Mouse (Mus musculus) intestine, embryonic 16.5 days (tissue): ENCODE results near the gene Lrrc27. TPM values are rescaled to one million over a fixed set of nuclear protein-coding genes. Genes with fewer than 3 reads are reported as not detected.
A peak's percentile ranks its signal among the peaks of the same experiment; 100 is the strongest.

Source experiments
- ATAC-seq: fragments of 200-750 bp; cut with Nextera tagmentation; 2 replicates; pipeline ENCODE4 v1.8.0; 2017; ENCODE audit warnings: moderate TSS enrichment, moderate library complexity
- H3K27ac ChIP-seq: fragments of 300-500 bp; sonication (generic); 2 replicates; pipeline ENCODE4 v1.5.1; 2014; ENCODE audit warnings: mild to moderate bottlenecking, low read length
- H3K27me3 ChIP-seq: fragments of 300-500 bp; sonication (generic); replicated peaks from 2 replicates; pipeline ENCODE4 v1.6.1; 2014; ENCODE audit warnings: low read length, control low read depth, mixed read lengths; ENCODE audit not compliant: control insufficient read depth, insufficient read depth
- H3K36me3 ChIP-seq: fragments of 300-500 bp; sonication (generic); 2 replicates; pipeline ENCODE4 v1.6.1; 2014; ENCODE audit warnings: low read length, control low read depth; ENCODE audit not compliant: control insufficient read depth, insufficient read depth
- H3K4me1 ChIP-seq: fragments of 300-500 bp; sonication (generic); 2 replicates; pipeline ENCODE4 v1.6.1; 2014; ENCODE audit warnings: low read length, control low read depth, mixed read lengths; ENCODE audit not compliant: control insufficient read depth, insufficient read depth
- H3K4me2 ChIP-seq: fragments of 300-500 bp; sonication (generic); 2 replicates; pipeline ENCODE4 v1.6.1; 2014; ENCODE audit warnings: low read depth, low read length, control low read depth
- H3K4me3 ChIP-seq: fragments of 300-500 bp; sonication (generic); 2 replicates; pipeline ENCODE4 v1.5.1; 2014; ENCODE audit warnings: mild to moderate bottlenecking, low read length
- H3K9ac ChIP-seq: fragments of 300-500 bp; sonication (generic); 2 replicates; pipeline ENCODE4 v1.6.1; 2014; ENCODE audit warnings: low read depth, low read length
- H3K9me3 ChIP-seq: fragments of 300-500 bp; sonication (generic); 2 replicates; pipeline ENCODE4 v1.6.1; 2016; ENCODE audit warnings: low read length, control low read depth; ENCODE audit not compliant: control insufficient read depth
- WGBS: fragments of 180-500 bp; shearing (Covaris S2); extraction: QIAGEN DNeasy Blood & Tissue Kit; methylation state at CpG from one replicate; pipeline ENCODE4 v1.1.7; 2014; 5-methylcytosine and 5-hydroxymethylcytosine counted together
- polyA plus RNA-seq: library from polyadenylated mRNA; unstranded; fragments of >200 nt; fragmentation: Nextera tagmentation; extraction: Ambion mirVana; gene quantifications from 2 replicates; pipeline ENCODE4 v1.2.1, GENCODE M21; 2015

The Lrrc27 gene
- polyA plus RNA-seq, 1 experiment from 2014 or later, result 4.4 TPM

- Histone ChIP-seq H3K4me2 (no peak overlapping the region), H3K9me3 (no peaks in the 10 kb centered on the region), H3K4me3 (no peak overlapping the region), H3K4me1 (peaks cover 33% of the 10 kb centered on the region), H3K36me3 (peaks cover 4% of the 10 kb centered on the region), H3K9ac (peak overlapping the region; percentile 4; the same call in 1 of the 2 replicates), H3K27me3 (no peaks in the 10 kb centered on the region), H3K27ac (peak overlapping the region; percentile 94)
- ATAC-seq, result peak; percentile 68
- WGBS, result 14% methylated on average over 2 of the region's 2 CpGs
Measured at GRCm38 (mm10) chr7:139273397-139273719, 60.6 kb downstream of the Lrrc27 start.

- peaks cover 40% of the 10 kb centered on the region for H3K4me1 ChIP-seq
- H3K4me3 ChIP-seq, result no peak overlapping the region
- no peak for ATAC-seq
- no peaks in the 10 kb centered on the region for H3K27me3 ChIP-seq
- WGBS, result 58% methylated on average over 10 of the region's 10 CpGs
- no peaks in the 10 kb centered on the region for H3K36me3 ChIP-seq
- no peak overlapping the region for H3K27ac ChIP-seq
- no peak overlapping the region for H3K4me2 ChIP-seq
- H3K9me3 ChIP-seq, result no peaks in the 10 kb centered on the region
- H3K9ac ChIP-seq, result no peak overlapping the region
Measured at GRCm38 (mm10) chr7:139275586-139275985, 62.8 kb downstream of the Lrrc27 start.

GRCm38 (mm10) chr7:139276150-139276549 is 63.4 kb downstream of the Lrrc27 start:
- H3K4me1 ChIP-seq, result peaks cover 46% of the 10 kb centered on the region
- no peaks in the 10 kb centered on the region for H3K27me3 ChIP-seq
- ATAC-seq, result no peak
- no peaks in the 10 kb centered on the region for H3K9me3 ChIP-seq
- no peak overlapping the region for H3K4me3 ChIP-seq
- H3K9ac ChIP-seq, result no peak overlapping the region
- WGBS, result 89% methylated on average over 10 of the region's 10 CpGs
- no peaks in the 10 kb centered on the region for H3K36me3 ChIP-seq
- no peak overlapping the region for H3K27ac ChIP-seq
- no peak overlapping the region for H3K4me2 ChIP-seq

- H3K4me2 ChIP-seq, result no peak overlapping the region
- no peaks in the 10 kb centered on the region for H3K27me3 ChIP-seq
- no peak for ATAC-seq
- no peak overlapping the region for H3K27ac ChIP-seq
- no peak overlapping the region for H3K4me3 ChIP-seq
- H3K9ac ChIP-seq, result no peak overlapping the region
- 88% methylated on average over 7 of the region's 7 CpGs for WGBS
- H3K9me3 ChIP-seq, result no peaks in the 10 kb centered on the region
- H3K36me3 ChIP-seq, result no peaks in the 10 kb centered on the region
- peaks cover 39% of the 10 kb centered on the region for H3K4me1 ChIP-seq
Measured at GRCm38 (mm10) chr7:139277536-139277935, 64.7 kb downstream of the Lrrc27 start.

- WGBS, result 81% methylated on average over 5 of the region's 5 CpGs
- H3K9me3 ChIP-seq, result no peaks in the 10 kb centered on the region
- no peak overlapping the region for H3K4me2 ChIP-seq
- no peak for ATAC-seq
- no peaks in the 10 kb centered on the region for H3K36me3 ChIP-seq
- no peak overlapping the region for H3K27ac ChIP-seq
- H3K4me3 ChIP-seq, result no peak overlapping the region
- peaks cover 22% of the 10 kb centered on the region for H3K4me1 ChIP-seq
- no peaks in the 10 kb centered on the region for H3K27me3 ChIP-seq
- no peak overlapping the region for H3K9ac ChIP-seq
Measured at GRCm38 (mm10) chr7:139279571-139279970, 66.8 kb downstream of the Lrrc27 start.

- H3K9ac ChIP-seq, result no peak overlapping the region
- peak overlapping the region; percentile 24; the same call in 1 of the 2 replicates for H3K27ac ChIP-seq
- peaks cover 22% of the 10 kb centered on the region for H3K4me1 ChIP-seq
- H3K4me3 ChIP-seq, result no peak overlapping the region
- H3K27me3 ChIP-seq, result no peaks in the 10 kb centered on the region
- no peak overlapping the region for H3K4me2 ChIP-seq
- WGBS, result 52% methylated on average over 1 of the region's 1 CpGs
- no peaks in the 10 kb centered on the region for H3K9me3 ChIP-seq
- ATAC-seq, result no peak
- no peaks in the 10 kb centered on the region for H3K36me3 ChIP-seq
Measured at GRCm38 (mm10) chr7:139280044-139280443, 67.3 kb downstream of the Lrrc27 start.

- no peak overlapping the region for H3K4me3 ChIP-seq
Measured at GRCm38 (mm10) chr7:139281195-139281594, 68.4 kb downstream of the Lrrc27 start.

GRCm38 (mm10) chr7:139282037-139282436 is 69.2 kb downstream of the Lrrc27 start:
- H3K4me3 ChIP-seq, result no peak overlapping the region
- WGBS, result 69% methylated on average over 3 of the region's 3 CpGs
- H3K36me3 ChIP-seq, result no peaks in the 10 kb centered on the region
- no peak overlapping the region for H3K27ac ChIP-seq
- ATAC-seq, result no peak
- no peaks in the 10 kb centered on the region for H3K27me3 ChIP-seq
- no peaks in the 10 kb centered on the region for H3K9me3 ChIP-seq
- H3K4me2 ChIP-seq, result no peak overlapping the region
- peaks cover 19% of the 10 kb centered on the region for H3K4me1 ChIP-seq
- H3K9ac ChIP-seq, result no peak overlapping the region

More at GRCm38 (mm10) chr7:139281195-139281594, 68.4 kb downstream of the Lrrc27 start:
- Histone ChIP-seq H3K9ac (0 out of 2 replicates have a peak overlapping the region, but pooled peaks have one; percentile 9), H3K27me3 (no peaks in the 10 kb centered on the region), H3K4me1 (peaks cover 19% of the 10 kb centered on the region), H3K9me3 (no peaks in the 10 kb centered on the region), H3K4me2 (no peak overlapping the region), H3K36me3 (no peaks in the 10 kb centered on the region), H3K27ac (0 out of 2 replicates have a peak overlapping the region, but pooled peaks have one; percentile 30)
- ATAC-seq, result peak; percentile 69
- WGBS, result 27% methylated on average over 2 of the region's 2 CpGs

- H3K4me2 ChIP-seq, result no peak overlapping the region
- H3K9me3 ChIP-seq, result no peaks in the 10 kb centered on the region
- no peak for ATAC-seq
- H3K4me3 ChIP-seq, result no peak overlapping the region
- H3K9ac ChIP-seq, result no peak overlapping the region
- WGBS, result 73% methylated on average over 16 of the region's 16 CpGs
- H3K4me1 ChIP-seq, result peaks cover 14% of the 10 kb centered on the region
- no peaks in the 10 kb centered on the region for H3K27me3 ChIP-seq
- H3K27ac ChIP-seq, result no peak overlapping the region
- no peaks in the 10 kb centered on the region for H3K36me3 ChIP-seq
Measured at GRCm38 (mm10) chr7:139285295-139285943, 72.6 kb downstream of the Lrrc27 start.

- no peak for ATAC-seq
- Histone ChIP-seq H3K9ac (no peak overlapping the region), H3K27me3 (no peaks in the 10 kb centered on the region), H3K27ac (no peak overlapping the region), H3K4me1 (no peaks in the 10 kb centered on the region), H3K4me3 (no peak overlapping the region), H3K9me3 (no peaks in the 10 kb centered on the region), H3K36me3 (no peaks in the 10 kb centered on the region), H3K4me2 (no peak overlapping the region)
- WGBS, result 73% methylated on average over 7 of the region's 7 CpGs
Measured at GRCm38 (mm10) chr7:139288540-139288939, 75.8 kb downstream of the Lrrc27 start.
